Mouse (Mus musculus) kidney, postnatal 0 days (tissue): ENCODE results near the gene Plscr1. TPM values are rescaled to one million over a fixed set of nuclear protein-coding genes. Genes with fewer than 3 reads are reported as not detected.

ENCODE experiments used
- ATAC-seq: fragments of 200-750 bp; cut with Nextera tagmentation; replicated peaks from 2 replicates; pipeline ENCODE4 v1.8.0; 2017; ENCODE audit warnings: low read depth, moderate number of reproducible peaks, moderate TSS enrichment, moderate library complexity; ENCODE audit not compliant: low FRiP score
- DNase-seq: peaks from one replicate; pipeline ENCODE4 v3.0.0-alpha.2; 2016; ENCODE audit warnings: low spot score
- H3K27ac ChIP-seq: fragments of 300-500 bp; sonication (generic); 2 replicates; pipeline ENCODE4 v1.5.1; 2014; ENCODE audit warnings: mild to moderate bottlenecking
- H3K27me3 ChIP-seq: fragments of 300-500 bp; sonication (generic); 2 replicates; pipeline ENCODE4 v1.6.1; 2014; ENCODE audit warnings: low read length, mixed read lengths; ENCODE audit not compliant: insufficient read depth
- H3K36me3 ChIP-seq: fragments of 300-500 bp; sonication (generic); 2 replicates; pipeline ENCODE4 v1.6.1; 2014; ENCODE audit warnings: low read length, mixed read lengths; ENCODE audit not compliant: insufficient read depth
- H3K4me1 ChIP-seq: fragments of 300-500 bp; sonication (generic); replicated peaks from 2 replicates; pipeline ENCODE4 v1.6.1; 2014; ENCODE audit warnings: antibody characterized with exemption, low read length, mixed read lengths; ENCODE audit not compliant: insufficient read depth
- H3K4me2 ChIP-seq: fragments of 300-500 bp; sonication (generic); 2 replicates; pipeline ENCODE4 v1.6.1; 2014; ENCODE audit warnings: mild to moderate bottlenecking, low read length, moderate library complexity, mixed read lengths
- H3K4me3 ChIP-seq: fragments of 300-500 bp; sonication (generic); replicated peaks from 2 replicates; pipeline ENCODE4 v1.5.1; 2014; ENCODE audit warnings: low read depth, low read length
- H3K9ac ChIP-seq: fragments of 300-500 bp; sonication (generic); 2 replicates; pipeline ENCODE4 v1.6.1; 2014; ENCODE audit warnings: low read depth, low read length
- H3K9me3 ChIP-seq: fragments of 300-500 bp; sonication (generic); replicated peaks from 2 replicates; pipeline ENCODE4 v1.6.1; 2016; ENCODE audit warnings: low read length, inconsistent platforms, mixed read lengths
- CTCF ChIP-seq: IDR thresholded peaks from 2 replicates; pipeline ENCODE4 v1.5.1; 2016; ENCODE audit warnings: antibody characterized with exemption, low read depth, mild to moderate bottlenecking, moderate library complexity
- WGBS: fragments of 180-500 bp; shearing (Covaris S2); extraction: QIAGEN DNeasy Blood & Tissue Kit; methylation state at CpG from one replicate; pipeline ENCODE4 v1.1.7; 2014; 5-methylcytosine and 5-hydroxymethylcytosine counted together
- polyA plus RNA-seq: library from polyadenylated mRNA; unstranded; fragments of >200 nt; fragmentation: Nextera tagmentation; extraction: Ambion mirVana; gene quantifications from 2 replicates; pipeline ENCODE4 v1.2.1, GENCODE M21; 2015

The Plscr1 gene
- polyA plus RNA-seq, 1 experiment from 2014 or later: 108 TPM

DNA sequence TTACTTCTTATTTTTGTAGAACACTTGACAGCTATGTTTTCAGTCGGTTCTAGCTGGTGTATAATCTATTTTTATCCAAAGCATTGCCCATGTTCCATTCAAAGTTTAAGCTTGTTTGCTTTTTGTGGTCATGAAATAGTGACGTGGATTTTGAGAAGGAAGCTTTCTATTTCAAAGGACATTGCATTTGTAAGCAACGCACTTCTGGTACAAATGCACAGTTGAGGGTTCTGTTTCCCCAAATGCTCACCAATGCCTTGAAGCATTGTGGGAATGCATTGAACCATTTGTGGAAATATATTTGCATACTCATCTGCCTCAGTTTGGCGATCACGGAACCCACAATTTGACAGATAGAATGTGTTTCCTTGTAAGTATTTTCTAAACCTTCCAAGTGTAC, 3.2 kb downstream of the Plscr1 start:
- no peaks in the 10 kb centered on the region for H3K36me3 ChIP-seq
- H3K27me3 ChIP-seq: no peaks in the 10 kb centered on the region
- 75% methylated on average over 5 of the region's 5 CpGs for WGBS
- no peaks in the 10 kb centered on the region for H3K4me1 ChIP-seq
- ATAC-seq (no peak), DNase-seq (no peak)
- peak overlapping the region; percentile 4; the same call in 1 of the 2 replicates for H3K4me2 ChIP-seq
- H3K4me3 ChIP-seq: no peak overlapping the region
- TF ChIP-seq CTCF: no peak
- no peaks in the 10 kb centered on the region for H3K9me3 ChIP-seq
- H3K9ac ChIP-seq: no peak overlapping the region
- H3K27ac ChIP-seq: no peak overlapping the region

GRCm38 (mm10) chr9:92253585-92254321, 4.2 kb downstream of the Plscr1 start:
- DNase-seq (no peak), ATAC-seq (no peak)
- Histone ChIP-seq H3K4me2 (no peak overlapping the region), H3K4me1 (no peaks in the 10 kb centered on the region), H3K9me3 (no peaks in the 10 kb centered on the region), H3K27me3 (no peaks in the 10 kb centered on the region), H3K27ac (no peak overlapping the region), H3K9ac (no peak overlapping the region), H3K4me3 (no peak overlapping the region), H3K36me3 (no peaks in the 10 kb centered on the region)
- WGBS: 84% methylated on average over 10 of the region's 10 CpGs
- no peak for TF ChIP-seq CTCF

- 72% methylated on average over 7 of the region's 7 CpGs for WGBS
- H3K4me2 ChIP-seq: no peak overlapping the region
- H3K9ac ChIP-seq: no peak overlapping the region
- ATAC-seq (no peak), DNase-seq (no peak)
- peaks cover 4% of the 10 kb centered on the region for H3K36me3 ChIP-seq
- H3K9me3 ChIP-seq: no peaks in the 10 kb centered on the region
- no peaks in the 10 kb centered on the region for H3K27me3 ChIP-seq
- H3K4me1 ChIP-seq: no peaks in the 10 kb centered on the region
- no peak overlapping the region for H3K4me3 ChIP-seq
- H3K27ac ChIP-seq: peak overlapping the region; percentile 36; the same call in 1 of the 2 replicates
- TF ChIP-seq CTCF: no peak
These were observed 11.1 kb downstream of the Plscr1 start for GRCm38 (mm10) chr9:92260481-92261159.

GRCm38 (mm10) chr9:92265719-92266118, 16.2 kb downstream of the Plscr1 start:
- Histone ChIP-seq H3K4me1 (no peaks in the 10 kb centered on the region; the same call in 1 of the 2 replicates), H3K36me3 (peaks cover 8% of the 10 kb centered on the region; the same call in 1 of the 2 replicates), H3K4me3 (no peak overlapping the region), H3K27ac (no peak overlapping the region), H3K9me3 (no peaks in the 10 kb centered on the region), H3K27me3 (no peaks in the 10 kb centered on the region), H3K9ac (no peak overlapping the region), H3K4me2 (no peak overlapping the region)
- WGBS: 80% methylated on average over 4 of the region's 4 CpGs
- no peak for ATAC-seq
- no peak for DNase-seq
- no peak for TF ChIP-seq CTCF

GRCm38 (mm10) chr9:92266558-92267171, 17.1 kb downstream of the Plscr1 start:
- Histone ChIP-seq H3K27me3 (no peaks in the 10 kb centered on the region), H3K27ac (no peak overlapping the region), H3K4me3 (no peak overlapping the region), H3K9ac (no peak overlapping the region), H3K9me3 (no peaks in the 10 kb centered on the region), H3K36me3 (peaks cover 10% of the 10 kb centered on the region; the same call in 1 of the 2 replicates), H3K4me2 (no peak overlapping the region), H3K4me1 (no peaks in the 10 kb centered on the region; the same call in 1 of the 2 replicates)
- TF ChIP-seq CTCF: no peak
- 55% methylated on average over 8 of the region's 8 CpGs for whole genome bisulfite sequencing
- ATAC-seq (no peak), DNase-seq (no peak)

DNA sequence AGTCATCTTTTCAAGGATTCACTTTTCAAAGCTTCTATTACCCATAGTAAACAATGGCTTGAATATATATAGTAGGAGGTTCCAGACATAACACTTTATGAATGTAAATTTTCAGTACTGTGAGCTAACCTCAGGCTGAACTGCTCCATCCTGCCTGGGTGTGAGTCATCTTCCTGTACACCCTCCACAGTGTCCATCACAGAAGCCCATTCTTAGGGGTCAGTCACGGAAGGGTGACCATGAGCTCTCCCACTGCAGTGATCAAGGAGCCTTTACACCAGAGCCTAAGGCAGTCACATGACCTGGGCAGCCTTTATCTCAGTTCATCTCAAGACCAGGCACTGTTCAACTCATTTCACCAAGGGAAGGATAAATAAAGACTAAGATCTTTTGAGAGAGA, 18.2 kb downstream of the Plscr1 start:
- peak; percentile 28 for DNase-seq
- TF ChIP-seq CTCF: no peak

More for the DNA sequence above, 18.2 kb downstream of the Plscr1 start:
- peak; percentile 72 for ATAC-seq
- Histone ChIP-seq H3K9me3 (no peaks in the 10 kb centered on the region), H3K4me3 (no peak overlapping the region), H3K36me3 (peaks cover 10% of the 10 kb centered on the region; the same call in 1 of the 2 replicates), H3K4me2 (no peak overlapping the region), H3K9ac (no peak overlapping the region), H3K4me1 (no peaks in the 10 kb centered on the region; the same call in none of the 2 replicates), H3K27me3 (no peaks in the 10 kb centered on the region), H3K27ac (no peak overlapping the region)
- 41% methylated on average over 1 of the region's 1 CpGs for WGBS
